In the genomic region with DNA sequence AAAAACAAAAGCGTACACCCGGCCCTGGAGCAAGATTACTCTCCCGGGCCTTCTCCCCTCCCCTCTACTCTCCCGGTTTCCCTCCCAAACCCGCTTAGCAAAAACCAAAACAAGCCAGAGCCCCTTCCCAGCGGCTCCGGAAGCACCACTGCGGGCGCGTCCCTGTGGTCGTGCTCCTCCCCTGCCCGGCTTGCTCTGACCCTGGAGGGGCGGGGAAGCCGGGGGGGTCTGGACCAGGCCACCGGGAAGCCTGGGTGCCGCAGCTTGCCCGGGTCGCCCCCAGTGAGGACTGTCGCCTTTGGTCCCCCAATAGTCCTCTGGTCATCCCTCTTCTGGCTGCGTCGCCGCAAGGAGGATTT, we compare ENCODE assay signal across 8 mouse cellular contexts. TPM values are rescaled to one million over a fixed set of nuclear protein-coding genes. Genes with fewer than 3 reads are reported as not detected.
DNase-seq lines count a peak whose midpoint lies in the region; ATAC-seq and TF ChIP-seq lines count a peak whose summit lies in the region.

No protein-coding gene starts in this region.

- H3K4me2 ChIP-seq in forebrain, postnatal 0 days (ENCODE audit: low read depth), result peak overlapping the region; percentile 91
- peak overlapping the region; percentile 84 for H3K4me2 ChIP-seq in hindbrain, embryonic 12.5 days (replicated peaks)
- peak overlapping the region; percentile 82 for H3K4me2 ChIP-seq in limb, embryonic 14.5 days (replicated peaks; ENCODE audit: low read depth, low read length, severe bottlenecking)
- H3K4me2 ChIP-seq in stomach, postnatal 0 days (replicated peaks; ENCODE audit: low read depth), result peak overlapping the region; percentile 94

- no peaks in the 10 kb centered on the region for H3K36me3 ChIP-seq in C2C12 (ENCODE audit: control insufficient read depth, insufficient read depth)
- no peaks in the 10 kb centered on the region for H3K36me3 ChIP-seq in forebrain, postnatal 0 days (ENCODE audit: insufficient read depth)
- no peaks in the 10 kb centered on the region for H3K36me3 ChIP-seq in hindbrain, embryonic 12.5 days
- no peaks in the 10 kb centered on the region for H3K36me3 ChIP-seq in limb, embryonic 14.5 days (ENCODE audit: control insufficient read depth, insufficient read depth, low read length)
- no peaks in the 10 kb centered on the region for H3K36me3 ChIP-seq in midbrain, embryonic 10.5 days
- no peaks in the 10 kb centered on the region for H3K36me3 ChIP-seq in stomach, postnatal 0 days (ENCODE audit: control insufficient read depth, insufficient read depth, low read length)

- TF ChIP-seq EP300 in stomach, postnatal 0 days (optimal IDR thresholded peaks at IDR 0.05), result no peak

- no peaks in the 10 kb centered on the region for H3K79me3 ChIP-seq in C2C12 (ENCODE audit: low read depth)

- peak; percentile 52 for ATAC-seq in forebrain, postnatal 0 days
- peak; percentile 77 for ATAC-seq in hindbrain, embryonic 12.5 days (ENCODE audit: low FRiP score)
- peak; percentile 74 for ATAC-seq in limb, embryonic 14.5 days (ENCODE audit: low FRiP score, low read depth)
- peak; percentile 76 for ATAC-seq in stomach, postnatal 0 days (ENCODE audit: low FRiP score, low TSS enrichment)

- H3K79me2 ChIP-seq in C2C12 (ENCODE audit: control insufficient read depth, insufficient read depth), result no peaks in the 10 kb centered on the region

- H3K9ac ChIP-seq in forebrain, postnatal 0 days, result peak overlapping the region; percentile 76
- peak overlapping the region; percentile 81 for H3K9ac ChIP-seq in hindbrain, embryonic 12.5 days
- H3K9ac ChIP-seq in limb, embryonic 14.5 days (ENCODE audit: low read depth, low read length, severe bottlenecking), result peak overlapping the region; percentile 84
- H3K9ac ChIP-seq in stomach, postnatal 0 days (ENCODE audit: low read length), result peak overlapping the region; percentile 94

- WGBS in forebrain, postnatal 0 days, result under 1% methylated on average over 22 of the region's 22 CpGs
- WGBS in hindbrain, embryonic 12.5 days, result under 1% methylated on average over 22 of the region's 22 CpGs
- 0% methylated on average over 17 of the region's 22 CpGs for WGBS in limb, embryonic 14.5 days
- WGBS in midbrain, embryonic 10.5 days, result under 1% methylated on average over 22 of the region's 22 CpGs
- under 1% methylated on average over 21 of the region's 22 CpGs for WGBS in stomach, postnatal 0 days

- peak; percentile 69 for DNase-seq in ZHBTc4 (ENCODE audit: low read depth, low spot score)
- peak; percentile 60 for DNase-seq in forebrain, postnatal 0 days
- DNase-seq in limb, embryonic 14.5 days (ENCODE audit: low spot score), result peak; percentile 53
- DNase-seq in midbrain, embryonic 10.5 days (ENCODE audit: low spot score), result peak; percentile 82
- DNase-seq in stomach, postnatal 0 days (ENCODE audit: low spot score), result no peak
- no peak for DNase-seq in cerebellum, postnatal 25 days

- TF ChIP-seq CTCF in C2C12 (IDR thresholded peaks at IDR 0.05; ENCODE audit: control insufficient read depth, insufficient read depth, insufficient read length), result no peak
- TF ChIP-seq CTCF in forebrain, postnatal 0 days (IDR thresholded peaks at IDR 0.05; ENCODE audit: low read depth), result no peak
- no peak for TF ChIP-seq CTCF in stomach, postnatal 0 days (IDR thresholded peaks at IDR 0.05; ENCODE audit: low read depth)

- TF ChIP-seq POLR2A in limb, embryonic 14.5 days (IDR thresholded peaks at IDR 0.05; ENCODE audit: borderline replicate concordance, extremely low read depth, insufficient read depth, insufficient read length), result 0 out of 2 replicates have a peak, but pooled peaks have one; percentile 5

- no peaks in the 10 kb centered on the region for H3K27me3 ChIP-seq in C2C12 (ENCODE audit: control insufficient read depth, insufficient read depth, insufficient read length)
- no peaks in the 10 kb centered on the region for H3K27me3 ChIP-seq in forebrain, postnatal 0 days (ENCODE audit: insufficient read depth, low read length)
- no peaks in the 10 kb centered on the region for H3K27me3 ChIP-seq in hindbrain, embryonic 12.5 days
- H3K27me3 ChIP-seq in limb, embryonic 14.5 days (ENCODE audit: control insufficient read depth, insufficient read depth, low read length), result no peaks in the 10 kb centered on the region
- no peaks in the 10 kb centered on the region; the same call in 1 of the 2 replicates for H3K27me3 ChIP-seq in midbrain, embryonic 10.5 days (ENCODE audit: low read depth, poor library complexity, severe bottlenecking)
- no peaks in the 10 kb centered on the region for H3K27me3 ChIP-seq in stomach, postnatal 0 days (ENCODE audit: control insufficient read depth, insufficient read depth, low read length)

- H3K27ac ChIP-seq in forebrain, postnatal 0 days (ENCODE audit: low read depth, low read length), result peak overlapping the region; percentile 88
- H3K27ac ChIP-seq in hindbrain, embryonic 12.5 days, result peak overlapping the region; percentile 88
- H3K27ac ChIP-seq in limb, embryonic 14.5 days (replicated peaks; ENCODE audit: low read depth, low read length), result peak overlapping the region; percentile 90
- H3K27ac ChIP-seq in midbrain, embryonic 10.5 days (replicated peaks), result peak overlapping the region; percentile 96
- H3K27ac ChIP-seq in stomach, postnatal 0 days (replicated peaks), result peak overlapping the region; percentile 98

- peak overlapping the region; percentile 59 for H3ac ChIP-seq in C2C12 (ENCODE audit: control insufficient read depth, insufficient read length, low read depth)

- no peaks in the 10 kb centered on the region for H3K4me1 ChIP-seq in forebrain, postnatal 0 days (ENCODE audit: insufficient read depth)
- H3K4me1 ChIP-seq in hindbrain, embryonic 12.5 days, result peaks cover 8% of the 10 kb centered on the region
- peaks cover 5% of the 10 kb centered on the region; the same call in 1 of the 2 replicates for H3K4me1 ChIP-seq in limb, embryonic 14.5 days (ENCODE audit: control insufficient read depth, insufficient read depth, low read length)
- peaks cover 32% of the 10 kb centered on the region for H3K4me1 ChIP-seq in midbrain, embryonic 10.5 days
- no peaks in the 10 kb centered on the region for H3K4me1 ChIP-seq in stomach, postnatal 0 days (replicated peaks; ENCODE audit: control insufficient read depth, insufficient read depth)

- peak overlapping the region; percentile 49 for H3K4me3 ChIP-seq in C2C12 (ENCODE audit: insufficient read depth, poor library complexity, severe bottlenecking)
- H3K4me3 ChIP-seq in forebrain, postnatal 0 days (ENCODE audit: low read depth, low read length), result peak overlapping the region; percentile 79
- H3K4me3 ChIP-seq in hindbrain, embryonic 12.5 days, result peak overlapping the region; percentile 77
- peak overlapping the region; percentile 82 for H3K4me3 ChIP-seq in limb, embryonic 14.5 days (replicated peaks; ENCODE audit: low read length)
- H3K4me3 ChIP-seq in midbrain, embryonic 10.5 days, result peak overlapping the region; percentile 83
- H3K4me3 ChIP-seq in stomach, postnatal 0 days (ENCODE audit: low read depth, low read length), result peak overlapping the region; percentile 87

- H3K9me3 ChIP-seq in forebrain, postnatal 0 days (ENCODE audit: low read length), result no peaks in the 10 kb centered on the region
- no peaks in the 10 kb centered on the region for H3K9me3 ChIP-seq in hindbrain, embryonic 12.5 days (replicated peaks)
- no peaks in the 10 kb centered on the region for H3K9me3 ChIP-seq in limb, embryonic 14.5 days (ENCODE audit: control insufficient read depth, low read length)
- no peaks in the 10 kb centered on the region for H3K9me3 ChIP-seq in midbrain, embryonic 10.5 days (replicated peaks)
- no peaks in the 10 kb centered on the region for H3K9me3 ChIP-seq in stomach, postnatal 0 days (ENCODE audit: control insufficient read depth, low read length)

TF ChIP-seq in C2C12, 6 proteins besides CTCF, POLR2A, EP300 and RAD21:
- TF ChIP-seq MAX (IDR thresholded peaks at IDR 0.05) (no peak), MYOG (IDR thresholded peaks at IDR 0.05; ENCODE audit: control insufficient read depth, extremely low read depth, insufficient read length) (no peak), FOSL1 (IDR thresholded peaks at IDR 0.05; ENCODE audit: insufficient read depth, low read length, poor library complexity, severe bottlenecking) (no peak), CEBPB (IDR thresholded peaks at IDR 0.05; ENCODE audit: low read depth) (no peak), MYOD1 (IDR thresholded peaks at IDR 0.05; ENCODE audit: control insufficient read depth, insufficient read length, low read depth) (no peak), USF1 (IDR thresholded peaks at IDR 0.05; ENCODE audit: low read depth) (no peak)

RNA-seq across cellular contexts. Expression of gene Pde5a, which starts 0.8 kb away (rescaled TPM):
- polyA plus RNA-seq in C2C12 (2012; fragmentation: generic; extraction: Trizol), result 2.9 TPM
- 8.7 and 12.5 TPM in 2 replicates for total RNA-seq in forebrain, postnatal 0 days (2014; rRNA removed)
- polyA plus RNA-seq in forebrain, postnatal 0 days (2015; fragmentation: Nextera tagmentation; extraction: Ambion mirVana), result 0.92 and 1.4 TPM in 2 replicates
- 3.7 and 4.2 TPM in 2 replicates for polyA plus RNA-seq in hindbrain, embryonic 12.5 days (2016; fragmentation: Nextera tagmentation; extraction: Ambion mirVana)
- 5.8 and 6.2 TPM in 2 replicates for polyA plus RNA-seq in limb, embryonic 14.5 days (2012; rRNA removed)
- polyA plus RNA-seq in limb, embryonic 14.5 days (2014; fragmentation: Nextera tagmentation; extraction: Ambion mirVana), result 4.9 and 5.0 TPM in 2 replicates
- polyA plus RNA-seq in midbrain, embryonic 10.5 days (2016; fragmentation: Nextera tagmentation; extraction: Ambion mirVana), result 3.5 and 3.6 TPM in 2 replicates
- polyA plus RNA-seq in stomach, postnatal 0 days (2015; fragmentation: Nextera tagmentation; extraction: Ambion mirVana), result 12.0 and 12.8 TPM in 2 replicates

Comparison
In these comparisons a context has a peak if more than half of its experiments do, and no peak if none do; other contexts are left out.
1. DNase-seq: peak in ZHBTc4 (single experiment), forebrain, postnatal 0 days (single experiment), limb, embryonic 14.5 days (single experiment) and midbrain, embryonic 10.5 days (single experiment); none in stomach, postnatal 0 days (single experiment) and cerebellum, postnatal 25 days (0 of 2).
2. Peak in every context shown above with its lines, with median percentiles within 50 percentile points of each other: H3K4me3 ChIP-seq, ATAC-seq, H3K27ac ChIP-seq, H3K4me2 ChIP-seq and H3K9ac ChIP-seq.